Mouse (Mus musculus) thymus, adult 2 months (tissue): ENCODE data around the gene Svbp.

ENCODE experiments used
- CTCF ChIP-seq: fragments of 200-500 bp; IDR thresholded peaks from 2 replicates; pipeline ENCODE4 v1.5.1; 2012; ENCODE audit warnings: mild to moderate bottlenecking, control low read depth, low read length, moderate library complexity, borderline replicate concordance; ENCODE audit not compliant: control insufficient read depth, poor library complexity, insufficient read depth; ENCODE audit errors: extremely low read depth
- POLR2A ChIP-seq: fragments of 200-500 bp; IDR thresholded peaks from 2 replicates; pipeline ENCODE4 v1.6.1; 2012; ENCODE audit warnings: mild to moderate bottlenecking, low read length, control low read depth, moderate library complexity; ENCODE audit not compliant: control insufficient read depth, poor library complexity, insufficient read depth; ENCODE audit errors: extremely low read depth

GRCm38 (mm10) chr4:119183525-119183924 is 11.6 kb upstream of the Svbp start:
- TF ChIP-seq CTCF (no peak), POLR2A (no peak)
